Mouse (Mus musculus) liver, postnatal 0 days (tissue): ENCODE measurements around the gene Lhfpl5.

ENCODE experiments used
- CTCF ChIP-seq: sonication (generic); IDR thresholded peaks from 2 replicates; pipeline ENCODE4 v1.5.1; 2016; ENCODE audit warnings: antibody characterized with exemption, low read depth
- EP300 ChIP-seq: IDR thresholded peaks from 2 replicates; pipeline ENCODE4 v1.6.1; 2016; ENCODE audit warnings: antibody characterized with exemption, low read depth, mild to moderate bottlenecking

GRCm38 (mm10) chr17:28618124-28618523 is 42.7 kb downstream of the Lhfpl5 start:
- TF ChIP-seq CTCF (no peak), EP300 (no peak)
